Mouse (Mus musculus) limb, embryonic 14.5 days (tissue): ENCODE results near the gene 6030458C11Rik. TPM values are rescaled to one million over a fixed set of nuclear protein-coding genes. Genes with fewer than 3 reads are reported as not detected.

Experiments
- ATAC-seq: fragments of 200-750 bp; cut with Nextera tagmentation; 2 replicates; pipeline ENCODE4 v1.8.0; 2017; ENCODE audit warnings: low read depth, moderate number of reproducible peaks, moderate TSS enrichment; ENCODE audit not compliant: low FRiP score
- DNase-seq: peaks from one replicate; pipeline ENCODE4 v3.0.0-alpha.2; 2015; ENCODE audit warnings: low spot score
- H3K27ac ChIP-seq: fragments of 300-500 bp; sonication (generic); replicated peaks from 2 replicates; pipeline ENCODE4 v1.5.1; 2014; ENCODE audit warnings: low read depth, mild to moderate bottlenecking, low read length, moderate library complexity, mixed read lengths
- H3K27me3 ChIP-seq: fragments of 300-500 bp; sonication (generic); 2 replicates; pipeline ENCODE4 v1.6.1; 2014; ENCODE audit warnings: low read length, mixed read lengths; ENCODE audit not compliant: control insufficient read depth, insufficient read depth
- H3K36me3 ChIP-seq: fragments of 300-500 bp; sonication (generic); 2 replicates; pipeline ENCODE4 v1.6.1; 2014; ENCODE audit warnings: mild to moderate bottlenecking, low read length, moderate library complexity, mixed read lengths; ENCODE audit not compliant: control insufficient read depth, insufficient read depth
- H3K4me1 ChIP-seq: fragments of 300-500 bp; sonication (generic); 2 replicates; pipeline ENCODE4 v1.6.1; 2014; ENCODE audit warnings: antibody characterized with exemption, low read length, mixed read lengths; ENCODE audit not compliant: control insufficient read depth, insufficient read depth
- H3K4me2 ChIP-seq: fragments of 300-500 bp; sonication (generic); replicated peaks from 2 replicates; pipeline ENCODE4 v1.6.1; 2014; ENCODE audit warnings: low read depth, mild to moderate bottlenecking, low read length, moderate library complexity; ENCODE audit not compliant: severe bottlenecking
- H3K4me3 ChIP-seq: fragments of 300-500 bp; sonication (generic); replicated peaks from 2 replicates; pipeline ENCODE4 v1.5.1; 2014; ENCODE audit warnings: low read length
- H3K9ac ChIP-seq: fragments of 300-500 bp; sonication (generic); 2 replicates; pipeline ENCODE4 v1.6.1; 2014; ENCODE audit warnings: mild to moderate bottlenecking, low read depth, low read length, moderate library complexity; ENCODE audit not compliant: severe bottlenecking
- H3K9me3 ChIP-seq: fragments of 300-500 bp; sonication (generic); 2 replicates; pipeline ENCODE4 v1.6.1; 2016; ENCODE audit warnings: low read length; ENCODE audit not compliant: control insufficient read depth
- POLR2A ChIP-seq: fragments of 200-500 bp; IDR thresholded peaks from 2 replicates; pipeline ENCODE4 v1.8.0; 2012; ENCODE audit warnings: inconsistent platforms, mild to moderate bottlenecking, moderate library complexity, borderline replicate concordance; ENCODE audit not compliant: insufficient read depth, insufficient read length; ENCODE audit errors: extremely low read depth
- WGBS: fragments of 180-500 bp; shearing (Covaris S2); extraction: QIAGEN DNeasy Blood & Tissue Kit; methylation state at CpG from one replicate; pipeline ENCODE4 v1.1.7; 2014; 5-methylcytosine and 5-hydroxymethylcytosine counted together
- polyA plus RNA-seq, 2 experiments: library from polyadenylated mRNA; depleted of rRNA in 1 of 2; stranded (reverse) in 1 of 2; unstranded in 1 of 2; fragments of >200 nt; fragmentation: Nextera tagmentation in 1 of 2; extraction: Ambion mirVana in 1 of 2; gene quantifications; 2 replicates each; pipeline versions ENCODE4 v1.2.1 to v1.2.3; 2012 to 2014

Gene 6030458C11Rik
- polyA plus RNA-seq, 2 experiments = 27.8 to 33.0 TPM

DNA sequence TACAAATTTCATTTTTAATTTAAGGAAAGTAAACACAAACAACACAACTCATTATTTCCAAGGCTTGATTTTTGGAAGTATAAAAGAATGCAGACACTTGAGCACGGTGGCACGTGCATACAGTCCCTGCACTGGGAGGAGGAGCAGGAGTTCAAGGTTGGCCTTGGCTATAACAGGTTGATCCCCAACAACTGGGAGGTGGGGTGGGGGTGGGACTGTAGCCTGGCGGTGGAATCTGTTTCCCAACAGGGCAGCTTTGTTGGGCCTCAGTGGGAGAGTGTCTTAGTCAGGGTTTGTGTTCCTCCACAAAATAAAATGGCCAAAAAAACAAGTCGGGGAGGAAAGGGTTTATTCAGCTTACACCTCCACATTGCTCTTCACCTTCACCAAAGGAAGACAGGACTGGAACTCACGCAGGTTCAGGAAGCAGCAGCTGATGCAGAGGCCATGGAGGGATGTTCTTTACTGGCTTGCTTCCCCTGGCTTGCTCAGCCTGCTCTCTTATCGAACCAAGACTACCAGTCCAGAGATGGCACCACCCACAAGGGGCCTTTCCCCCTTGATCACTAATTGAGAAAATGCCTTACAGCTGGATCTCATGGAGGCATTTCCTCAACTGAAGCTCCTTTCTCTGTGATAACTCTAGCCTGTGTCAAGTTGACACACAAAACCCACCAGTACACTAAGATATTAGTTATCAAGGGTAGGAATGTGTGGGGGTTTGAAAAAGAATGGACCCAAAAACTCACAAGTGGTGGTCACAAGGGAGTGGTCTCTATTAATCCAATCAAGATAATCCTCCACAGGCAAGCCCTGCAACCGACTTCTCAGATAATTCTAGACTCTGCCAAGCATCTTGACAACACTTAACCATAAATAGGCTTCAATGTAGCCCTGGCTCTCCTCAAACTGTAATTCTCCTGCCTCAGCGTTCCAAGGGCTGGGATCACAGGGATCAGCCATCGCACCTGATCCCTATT is 1.7 kb downstream of the 6030458C11Rik start:
- H3K9ac ChIP-seq = no peak overlapping the region
- 73% methylated on average over 9 of the region's 9 CpGs for WGBS

DNA sequence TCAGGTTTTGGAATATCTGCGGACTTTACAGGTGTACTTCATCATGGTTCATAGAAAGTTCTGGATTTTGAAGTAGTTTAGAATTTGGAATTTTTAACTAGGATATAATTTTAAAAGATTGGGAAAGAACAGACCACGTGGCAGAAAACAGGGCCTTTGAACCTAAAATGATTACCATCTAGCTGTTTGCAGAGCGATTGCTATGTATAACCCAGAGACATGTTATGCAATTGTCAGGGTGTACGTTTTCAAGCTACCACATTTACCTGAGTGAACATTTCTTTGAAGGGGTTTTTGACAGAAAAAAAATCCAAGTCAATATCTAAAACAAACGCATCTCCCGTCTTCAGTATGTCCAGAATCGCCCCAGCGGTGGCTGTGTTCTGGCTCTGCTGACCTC is 6.9 kb downstream of the 6030458C11Rik start:
- DNase-seq (no peak), ATAC-seq (no peak)
- Histone ChIP-seq H3K4me3 (no peak overlapping the region), H3K9me3 (no peaks in the 10 kb centered on the region), H3K27ac (no peak overlapping the region), H3K9ac (no peak overlapping the region), H3K4me1 (no peaks in the 10 kb centered on the region), H3K36me3 (peaks cover 85% of the 10 kb centered on the region), H3K27me3 (no peaks in the 10 kb centered on the region), H3K4me2 (no peak overlapping the region)
- WGBS = 96% methylated on average over 8 of the region's 8 CpGs
- TF ChIP-seq POLR2A = no peak

More for the DNA sequence above, 1.7 kb downstream of the 6030458C11Rik start:
- TF ChIP-seq POLR2A = no peak
- Histone ChIP-seq H3K4me3 (no peak overlapping the region), H3K4me1 (peaks cover 11% of the 10 kb centered on the region), H3K27ac (no peak overlapping the region), H3K9me3 (no peaks in the 10 kb centered on the region), H3K27me3 (no peaks in the 10 kb centered on the region), H3K36me3 (peaks cover 47% of the 10 kb centered on the region), H3K4me2 (no peak overlapping the region; the same call in 1 of the 2 replicates)
- ATAC-seq = no peak
- no peak for DNase-seq

DNA sequence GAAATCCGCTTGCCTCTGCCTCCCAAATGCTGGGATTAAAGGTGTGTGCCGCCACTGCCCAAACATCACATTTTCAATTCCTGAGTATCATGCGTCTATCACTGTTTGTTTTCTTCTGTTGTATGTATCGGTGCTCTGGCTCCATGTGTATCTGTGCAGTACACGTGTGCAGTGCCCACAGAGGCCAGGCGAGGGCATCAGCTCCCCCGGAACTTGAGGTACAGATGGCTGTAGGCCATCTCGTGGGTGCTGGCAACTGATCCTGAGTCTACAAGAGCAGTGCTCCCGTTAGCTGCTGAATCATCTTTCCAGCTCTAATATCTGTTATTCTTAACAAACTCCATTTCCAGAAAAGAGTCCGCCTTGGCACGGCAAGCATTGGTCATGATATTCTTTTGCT is 11.8 kb downstream of the 6030458C11Rik start:
- no peak for TF ChIP-seq POLR2A
- Histone ChIP-seq H3K4me2 (no peak overlapping the region), H3K9me3 (no peaks in the 10 kb centered on the region), H3K9ac (no peak overlapping the region), H3K36me3 (peaks cover 92% of the 10 kb centered on the region), H3K4me1 (no peaks in the 10 kb centered on the region), H3K27me3 (no peaks in the 10 kb centered on the region), H3K27ac (no peak overlapping the region), H3K4me3 (no peak overlapping the region)
- DNase-seq = no peak
- no peak for ATAC-seq
- 95% methylated on average over 11 of the region's 11 CpGs for WGBS

DNA sequence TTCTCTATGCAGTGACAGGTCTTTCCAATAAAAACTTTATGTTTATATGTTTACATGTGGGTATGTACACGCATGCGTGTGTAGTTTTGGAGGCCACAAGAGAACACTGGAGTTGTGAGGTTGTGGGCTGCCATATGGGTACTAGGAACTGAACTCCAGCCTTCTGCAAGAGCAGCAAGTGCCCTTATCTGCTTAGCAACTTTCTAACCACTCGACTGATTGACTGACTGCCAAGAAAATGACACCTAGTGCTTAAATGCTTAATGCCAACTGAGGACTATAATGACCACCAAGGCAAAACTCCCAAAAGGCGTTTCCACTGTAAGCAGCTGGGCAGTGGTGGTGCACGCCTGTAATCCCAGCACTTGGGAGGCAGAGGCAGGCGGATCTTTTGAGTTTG is 15.1 kb downstream of the 6030458C11Rik start:
- Histone ChIP-seq H3K4me3 (no peak overlapping the region), H3K36me3 (peaks cover 74% of the 10 kb centered on the region), H3K4me1 (no peaks in the 10 kb centered on the region), H3K27me3 (no peaks in the 10 kb centered on the region), H3K9me3 (no peaks in the 10 kb centered on the region), H3K4me2 (no peak overlapping the region), H3K27ac (no peak overlapping the region), H3K9ac (no peak overlapping the region)
- TF ChIP-seq POLR2A = no peak
- 92% methylated on average over 6 of the region's 6 CpGs for WGBS
- DNase-seq (no peak), ATAC-seq (no peak)

- Histone ChIP-seq H3K4me2 (no peak overlapping the region), H3K9me3 (no peaks in the 10 kb centered on the region), H3K9ac (no peak overlapping the region), H3K36me3 (peaks cover 54% of the 10 kb centered on the region), H3K4me1 (no peaks in the 10 kb centered on the region), H3K27ac (no peak overlapping the region), H3K27me3 (no peaks in the 10 kb centered on the region), H3K4me3 (no peak overlapping the region)
- 90% methylated on average over 10 of the region's 10 CpGs for WGBS
- DNase-seq (no peak), ATAC-seq (no peak)
- TF ChIP-seq POLR2A = no peak
These were observed 17.4 kb downstream of the 6030458C11Rik start for GRCm38 (mm10) chr15:12807088-12807487.
